Mouse (Mus musculus): ENCODE results near the gene Defb36.
A peak's percentile ranks its signal among the peaks of the same experiment; 100 is the strongest.

The Defb36 gene

DNA sequence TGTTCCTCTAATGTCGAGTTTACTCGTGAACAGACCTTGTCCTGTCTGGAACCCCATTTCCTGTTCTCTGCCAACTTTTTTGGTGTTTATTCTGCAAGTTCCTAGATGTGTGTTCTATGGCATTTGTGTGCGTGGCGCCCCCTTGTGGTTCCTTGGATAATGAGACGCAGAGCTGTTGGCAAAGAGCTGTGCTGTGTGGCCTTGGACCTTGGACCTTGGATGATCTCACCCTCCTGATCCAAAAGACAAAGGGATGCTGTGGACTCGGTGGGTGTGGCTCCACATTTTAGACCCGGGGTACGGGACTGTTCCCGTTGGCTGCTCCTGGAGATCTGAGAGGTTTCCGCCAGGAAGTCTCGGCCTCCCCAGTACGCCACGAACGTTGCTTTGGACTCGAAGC, at the start of gene Defb36:
Defb36 (plus strand) TSS at position 271 of the 400 bp plus-strand sequence.
- DNase-seq (ENCODE audit: low spot score in 2 of 2): peak in 1 of 2 experiments; percentile 51

DNA sequence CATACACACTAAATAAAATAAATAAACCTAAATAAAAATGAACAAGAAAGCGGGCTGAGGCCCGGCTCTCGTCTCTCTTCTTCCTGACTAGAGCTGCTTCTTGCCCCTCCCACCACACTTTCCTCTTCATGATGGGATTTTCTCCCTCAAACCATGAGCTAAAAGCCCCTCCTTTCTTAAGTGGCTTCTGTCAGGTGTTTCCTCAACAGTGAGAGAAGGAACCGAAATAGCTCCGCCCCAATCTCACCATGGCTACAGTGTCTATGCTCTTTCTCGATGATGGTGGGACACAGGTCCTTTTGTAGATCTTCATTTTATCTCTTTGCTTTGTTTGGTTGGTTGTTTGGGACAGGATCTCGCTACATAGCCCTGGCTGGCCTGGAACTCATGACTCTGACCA, 47.5 kb upstream of the Defb36 start:
- no peak for DNase-seq (ENCODE audit: low spot score in 2 of 2)

DNA sequence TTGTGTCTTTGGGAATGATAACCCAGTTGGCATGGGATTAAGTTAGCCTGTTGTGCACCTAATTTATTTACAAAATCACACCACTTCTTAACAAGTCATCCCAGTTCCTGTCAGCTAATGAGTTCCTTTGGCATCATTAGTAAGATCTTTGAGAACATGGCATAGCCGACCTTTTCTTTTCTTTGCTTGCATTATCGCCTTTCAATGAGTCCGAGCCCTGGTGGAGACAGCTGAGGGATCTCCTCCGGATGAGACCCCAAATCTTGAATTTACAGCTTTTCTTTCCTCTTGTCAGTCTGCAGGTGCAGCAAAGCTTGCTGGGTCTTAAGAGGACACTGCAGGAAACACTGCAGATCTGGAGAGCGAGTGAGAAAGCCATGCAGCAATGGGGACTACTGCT, 35.1 kb upstream of the Defb36 start, which contains the start of gene Gm17416:
Gm17416 (plus strand) TSS at position 301 of the 400 bp plus-strand sequence.
- DNase-seq (ENCODE audit: low spot score in 2 of 2): no peak

DNA sequence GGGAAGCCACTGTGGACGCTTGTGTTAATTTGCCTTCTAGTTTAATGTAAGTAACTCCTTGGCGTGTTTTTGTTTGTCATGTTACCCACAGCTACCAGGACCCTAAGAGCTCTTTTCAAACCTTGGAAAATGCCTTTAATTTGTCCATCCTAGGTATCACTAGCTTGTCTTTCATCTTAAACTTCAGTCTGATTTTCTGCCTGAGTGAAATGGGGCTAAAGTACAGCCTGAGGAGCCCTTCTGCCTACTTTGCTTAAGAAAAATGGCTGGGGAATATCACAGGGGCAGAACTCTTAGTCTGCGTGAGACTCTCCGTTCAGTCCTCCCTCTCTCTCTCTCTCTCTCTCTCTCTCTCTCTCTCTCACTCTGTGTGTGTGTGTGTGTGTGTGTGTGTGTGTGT, 34.2 kb upstream of the Defb36 start:
- no peak for DNase-seq (ENCODE audit: low spot score in 2 of 2)

DNA sequence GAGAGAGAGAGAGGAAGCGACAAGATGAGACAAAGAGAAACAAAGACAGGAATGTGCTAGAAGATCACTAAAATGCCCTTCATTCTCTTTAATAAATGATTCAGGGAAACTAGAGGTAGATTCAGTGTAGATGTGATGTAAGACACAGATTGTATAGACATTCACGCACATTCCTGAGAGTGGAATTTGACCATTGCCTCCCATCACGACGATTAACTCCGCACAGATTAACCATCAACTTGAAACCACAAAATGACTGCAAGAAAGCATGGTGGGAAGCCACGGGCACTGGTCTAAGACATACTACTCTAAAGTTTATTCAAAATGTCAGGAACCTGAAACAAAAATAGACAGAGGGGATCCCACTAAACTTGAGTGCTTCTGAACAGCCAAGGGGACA, 33.8 kb upstream of the Defb36 start:
- no peak for DNase-seq (ENCODE audit: low spot score in 2 of 2)

DNA sequence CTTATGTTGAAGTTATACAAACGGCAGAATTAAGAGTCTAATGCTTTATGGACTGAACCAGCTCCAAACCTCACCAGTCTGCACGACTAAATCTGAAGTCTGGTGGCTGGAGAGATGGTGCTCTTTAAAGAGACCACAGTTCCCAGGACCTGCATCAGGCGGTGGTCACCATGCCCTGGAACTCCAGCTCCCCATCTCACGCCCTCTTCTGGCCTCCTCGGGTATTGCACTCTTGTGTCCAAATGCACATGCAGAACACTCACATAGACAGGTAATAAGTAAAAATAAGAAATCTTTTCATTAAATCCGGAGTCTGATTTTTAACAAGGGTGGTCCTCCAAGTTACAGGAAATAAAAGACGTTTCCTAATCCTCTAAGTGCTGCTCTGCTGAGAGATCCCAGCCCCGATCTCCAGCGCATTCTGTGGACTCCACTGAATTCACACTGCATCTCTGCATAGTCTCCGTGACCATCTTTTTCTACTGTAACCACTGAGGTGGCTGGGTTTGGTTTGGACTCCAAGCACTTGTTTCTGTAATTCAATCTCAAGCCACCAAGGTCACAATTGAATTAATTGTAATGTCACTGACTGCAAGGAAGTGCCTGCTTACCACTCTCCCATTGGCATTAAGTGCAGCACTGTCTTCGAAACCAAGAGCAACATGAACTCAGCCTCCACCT, 31.9 kb upstream of the Defb36 start, which contains the start of gene Defb21:
Defb21 (plus strand) TSS at position 631 of the 681 bp plus-strand sequence.
- peak in 1 of 2 experiments; percentile 48 for DNase-seq (ENCODE audit: low spot score in 2 of 2)

DNA sequence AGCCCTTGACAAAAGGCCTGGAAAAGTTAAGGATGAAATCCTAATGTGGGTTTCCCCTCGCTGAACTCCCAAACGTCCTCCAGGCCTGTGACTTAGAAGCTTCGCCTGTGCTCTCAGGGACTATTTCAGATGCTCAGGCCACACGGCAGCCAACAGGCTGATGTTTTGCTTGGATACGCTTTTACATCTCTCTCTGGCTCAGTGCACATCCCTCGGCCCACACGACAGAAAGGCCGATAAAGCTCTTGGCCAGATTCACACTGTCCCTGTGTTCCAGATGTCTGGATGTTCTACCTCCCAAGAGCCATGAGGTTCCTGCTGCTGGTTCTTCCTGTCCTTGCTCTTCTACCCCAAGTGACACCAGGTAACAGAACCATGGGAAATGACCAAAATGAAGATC, 30.6 kb upstream of the Defb36 start:
- no peak for DNase-seq (ENCODE audit: low spot score in 2 of 2)

DNA sequence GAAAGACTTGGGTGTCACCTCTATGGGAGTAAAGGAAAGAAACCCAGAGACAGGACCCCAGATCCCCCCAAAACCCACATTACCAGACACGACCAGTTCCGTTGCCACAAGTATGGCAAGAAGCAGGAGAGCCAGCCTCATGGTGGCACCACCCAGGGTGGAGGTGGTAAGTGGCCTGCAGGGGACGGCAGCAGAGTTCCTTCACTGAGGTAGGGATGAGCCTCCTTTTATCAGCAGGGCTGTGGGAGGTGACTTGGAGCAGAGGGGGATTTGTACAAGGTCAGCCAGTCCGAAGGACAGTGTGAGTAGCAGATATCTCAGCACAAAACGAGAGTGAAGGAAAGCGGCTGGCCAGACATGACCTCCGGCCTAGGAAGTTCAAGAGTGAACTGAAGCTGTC, 24.0 kb upstream of the Defb36 start, which contains the start of gene Defb19:
Defb19 (minus strand) TSS at position 206 of the 400 bp plus-strand sequence.
- DNase-seq (ENCODE audit: low spot score in 2 of 2): no peak

DNA sequence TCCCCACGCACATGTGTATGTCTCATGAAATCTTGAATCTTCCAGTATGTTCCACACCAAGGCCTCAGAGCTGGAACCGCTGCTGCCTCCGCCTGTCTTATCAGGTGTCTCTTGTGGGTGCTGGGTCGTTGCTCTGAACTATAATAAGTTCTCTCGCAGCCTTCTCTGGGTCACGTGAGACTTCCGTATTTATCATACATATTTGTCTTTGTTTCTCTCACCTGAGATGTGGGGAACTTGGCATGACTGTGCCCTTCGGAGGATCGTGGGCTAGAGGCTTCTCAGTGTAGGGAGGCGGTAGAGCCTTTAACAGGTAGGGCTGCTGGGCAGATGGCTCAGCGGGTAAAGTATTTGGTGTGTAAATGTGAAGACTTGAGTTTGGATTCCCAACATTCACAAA, 23.5 kb upstream of the Defb36 start:
- DNase-seq (ENCODE audit: low spot score in 2 of 2): no peak

DNA sequence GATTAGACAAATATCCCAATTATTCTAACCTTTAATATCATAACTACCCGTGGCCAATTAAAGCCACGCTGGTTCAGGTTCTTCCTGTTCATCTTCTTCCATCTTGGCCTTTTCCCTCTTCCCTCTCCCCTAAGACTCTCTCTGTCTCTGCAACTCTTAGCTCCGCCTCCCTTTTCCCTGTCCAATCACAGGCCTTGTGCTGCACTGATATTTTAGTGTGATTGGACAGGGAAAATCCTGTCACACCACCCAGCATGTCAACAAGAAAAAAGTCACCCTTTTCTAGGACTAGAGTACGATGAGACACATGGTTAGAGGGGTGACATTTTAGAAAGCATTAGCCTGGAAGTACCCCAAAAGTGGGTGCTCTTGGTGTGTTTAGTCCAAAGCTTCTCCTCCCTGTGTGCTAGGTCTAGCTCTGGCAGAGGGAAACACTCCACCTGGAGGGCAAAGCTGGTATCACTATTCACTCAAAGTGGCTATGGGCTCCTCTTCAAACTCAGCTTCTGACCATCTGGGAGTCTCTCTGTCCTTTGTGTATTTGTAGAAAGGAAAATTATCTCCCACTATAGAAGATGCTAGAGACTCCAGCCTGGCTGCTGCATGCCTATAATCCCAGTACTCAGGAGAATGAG, 17.1 kb upstream of the Defb36 start:
- peak in 1 of 2 experiments; percentile 22 for DNase-seq (ENCODE audit: low spot score in 2 of 2)

DNA sequence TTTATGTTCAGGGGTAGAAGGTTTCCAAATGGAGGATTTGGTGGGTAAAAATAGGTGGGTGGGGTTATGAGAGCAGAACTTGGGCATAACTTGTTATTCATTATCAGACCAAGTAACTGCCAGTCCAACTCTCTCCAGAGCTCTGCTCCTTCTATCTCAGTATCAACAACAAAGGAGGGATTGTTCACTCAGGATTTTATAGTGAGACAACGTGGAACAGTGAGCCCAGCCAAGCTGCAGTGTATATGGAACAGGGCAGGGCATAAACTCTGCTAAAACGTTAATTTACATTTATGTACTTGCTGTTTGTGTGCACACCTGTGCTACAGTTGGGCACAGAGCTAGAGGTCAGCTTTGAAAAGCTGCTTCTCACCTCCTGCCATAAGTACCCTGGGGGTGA, 15.7 kb upstream of the Defb36 start:
- no peak for DNase-seq (ENCODE audit: low spot score in 2 of 2)

DNA sequence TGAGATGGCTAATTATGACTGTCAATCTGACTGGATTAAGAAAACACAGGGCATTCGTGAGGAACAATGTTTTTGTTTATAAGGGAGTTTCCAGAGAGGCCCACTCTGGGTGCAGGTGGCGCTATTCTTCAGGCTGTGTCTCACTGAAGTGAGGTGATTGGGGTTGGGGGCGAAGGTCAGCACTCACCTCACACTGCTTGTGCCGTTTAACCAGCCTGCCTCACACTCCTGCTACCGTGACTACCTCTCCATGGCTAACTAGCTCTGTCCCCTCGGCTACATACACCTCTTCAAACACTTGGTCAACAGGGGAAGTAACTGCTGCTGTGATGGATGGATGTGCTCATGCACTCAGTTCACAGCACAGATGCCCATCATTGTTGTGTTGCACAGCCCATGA, 15.1 kb upstream of the Defb36 start:
- no peak for DNase-seq (ENCODE audit: low spot score in 2 of 2)

DNA sequence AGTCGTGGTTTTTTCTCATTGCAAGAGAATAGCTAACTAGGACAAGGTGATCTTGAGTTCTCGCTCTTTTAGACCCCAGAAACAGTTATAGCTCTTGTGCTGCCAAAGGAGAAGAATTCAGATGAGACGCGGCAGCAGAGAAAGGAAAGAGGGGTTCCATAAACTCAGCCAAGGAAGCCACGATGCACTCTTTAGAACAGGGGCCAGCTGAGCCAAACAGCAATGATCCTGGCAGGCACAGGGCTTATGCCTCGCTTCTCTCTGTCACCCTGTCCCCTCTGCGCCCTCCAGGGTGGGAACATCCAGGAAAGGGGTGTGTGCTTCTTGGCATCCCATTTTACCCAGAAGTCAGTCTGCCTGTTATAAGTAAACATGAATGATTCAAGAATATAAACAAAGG, 4.8 kb upstream of the Defb36 start, which contains the start of gene Defb45:
Defb45 (minus strand) TSS at position 101 of the 400 bp plus-strand sequence.
- DNase-seq (ENCODE audit: low spot score in 2 of 2): no peak

DNA sequence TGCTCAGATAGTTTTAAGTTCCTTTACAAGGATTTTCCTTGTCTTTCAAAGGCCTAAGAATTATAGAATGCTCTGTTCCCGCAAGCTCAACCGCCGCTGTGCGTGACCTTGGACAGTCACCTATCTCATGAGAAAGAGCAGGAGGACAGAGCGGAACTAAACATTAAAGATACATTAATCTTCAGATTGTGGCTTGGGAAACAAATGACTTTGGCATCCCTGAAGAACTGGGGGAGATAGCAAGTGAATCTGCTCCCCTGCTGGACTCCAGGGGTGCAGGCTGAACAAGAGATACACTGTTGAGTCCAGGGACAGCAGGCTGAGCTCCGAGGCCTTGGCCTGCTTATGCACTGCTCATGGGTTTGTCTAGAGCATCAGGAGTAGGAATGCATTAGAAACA, 4.1 kb upstream of the Defb36 start:
- no peak for DNase-seq (ENCODE audit: low spot score in 2 of 2)

DNA sequence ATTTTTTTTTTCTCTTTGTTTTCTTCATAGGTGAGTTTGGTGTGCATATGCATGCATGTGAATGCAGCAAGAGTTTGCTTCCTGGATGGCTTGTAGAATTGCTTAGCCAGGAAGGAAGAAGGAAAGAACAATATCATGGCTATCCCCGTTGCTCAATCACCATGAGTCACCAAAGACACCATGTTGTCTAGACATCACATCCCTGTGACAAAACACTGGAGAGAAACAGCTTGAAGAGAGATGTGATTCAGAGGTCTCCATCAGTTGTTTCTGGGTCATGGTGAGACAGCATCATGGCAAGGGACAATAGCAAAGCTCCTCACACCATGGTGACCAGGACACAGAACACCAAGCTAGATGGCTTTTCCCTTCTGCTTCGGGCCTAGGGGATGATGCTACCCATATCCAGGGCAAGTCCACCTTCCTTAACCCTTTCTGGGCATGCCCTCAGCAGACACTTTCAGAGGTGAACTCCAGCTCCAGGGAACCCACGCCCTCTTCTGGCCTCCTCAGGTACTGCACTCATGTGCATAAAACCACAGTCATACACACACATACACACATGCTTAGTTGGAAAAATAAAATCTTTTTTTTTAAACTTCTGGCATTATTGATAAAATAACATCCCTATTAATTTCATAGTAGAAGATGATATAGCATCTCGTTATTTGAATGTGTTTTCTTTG, 2.7 kb upstream of the Defb36 start:
- DNase-seq (ENCODE audit: low spot score in 2 of 2): no peak

DNA sequence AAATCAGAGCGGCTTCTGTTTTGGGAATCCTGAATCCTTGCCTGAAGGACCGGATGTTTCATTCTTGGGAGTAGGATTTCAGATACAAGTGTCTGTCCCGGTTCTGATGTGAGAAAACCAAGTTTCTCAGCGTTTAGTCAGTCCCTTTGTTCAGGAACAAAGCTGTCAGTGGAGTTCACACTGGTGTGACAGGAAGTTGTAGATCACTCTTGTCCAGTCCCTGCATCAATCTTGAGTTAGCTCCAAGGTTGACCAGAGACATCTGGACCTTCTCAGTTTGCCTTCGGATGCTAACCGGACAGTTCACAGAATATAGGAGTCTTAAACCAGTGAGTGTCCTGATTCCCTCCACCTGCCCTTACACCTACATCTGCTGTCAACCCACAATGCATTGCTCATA, 3.6 kb downstream of the Defb36 start:
- DNase-seq (ENCODE audit: low spot score in 2 of 2): no peak

DNA sequence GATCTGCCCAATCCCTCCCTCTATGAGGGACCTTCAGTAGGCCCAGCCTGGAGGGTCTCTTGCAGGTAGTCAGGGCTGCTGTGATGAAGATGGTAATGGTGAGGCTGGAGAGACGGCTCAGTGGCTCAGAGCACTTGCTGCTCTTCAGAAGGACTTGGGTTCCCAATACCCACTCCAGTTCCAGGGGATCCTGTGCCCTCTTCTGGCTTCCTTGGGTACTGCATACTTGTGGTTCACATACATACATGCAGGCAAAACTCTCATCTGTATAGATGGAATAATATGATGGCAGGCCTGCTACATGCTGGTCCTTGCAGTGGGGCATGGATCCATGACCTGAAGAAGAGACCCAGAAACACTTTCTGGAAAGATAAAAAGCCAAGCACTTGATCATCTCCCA, 4.6 kb downstream of the Defb36 start:
- DNase-seq (ENCODE audit: low spot score in 2 of 2): no peak

DNA sequence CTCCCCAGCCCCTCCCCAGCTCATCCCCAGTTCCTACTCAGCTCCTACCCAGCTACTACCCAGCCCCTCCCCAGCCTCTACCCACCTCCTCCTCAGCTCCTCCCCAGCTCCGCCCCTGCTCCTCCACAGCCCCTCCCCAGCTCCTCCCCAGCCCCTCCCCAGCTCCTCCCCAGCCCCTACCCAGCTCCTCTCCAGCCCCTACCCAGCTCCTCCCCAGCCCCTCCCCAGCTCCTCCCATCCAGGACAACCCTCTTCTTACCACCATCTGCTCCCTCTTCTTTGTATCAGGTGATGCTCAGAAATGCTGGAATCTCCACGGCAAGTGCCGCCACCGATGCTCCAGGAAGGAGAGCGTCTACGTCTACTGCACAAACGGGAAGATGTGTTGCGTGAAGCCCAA, 8.1 kb downstream of the Defb36 start:
- DNase-seq (ENCODE audit: low spot score in 2 of 2): no peak

DNA sequence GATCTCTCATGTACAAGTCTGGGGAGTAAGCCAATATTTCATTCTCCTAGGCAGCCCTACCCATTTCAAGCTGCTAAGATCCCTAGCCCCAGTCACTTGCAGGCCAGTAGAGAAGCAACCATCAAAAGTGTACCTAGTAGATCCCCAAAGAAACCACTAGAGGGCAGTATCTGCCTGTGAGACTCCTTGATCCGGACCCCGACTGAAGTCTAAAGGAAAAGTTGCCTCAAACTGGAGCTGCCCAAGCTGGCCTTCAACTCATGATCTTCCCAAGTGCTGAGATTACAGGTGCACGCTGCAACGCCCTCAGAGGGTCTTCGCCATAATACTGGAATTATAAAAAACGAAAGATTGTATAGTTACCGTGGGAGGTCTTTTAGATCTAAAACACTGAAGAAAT, 11.4 kb downstream of the Defb36 start:
- DNase-seq (ENCODE audit: low spot score in 2 of 2): peak in 1 of 2 experiments; percentile 36

DNA sequence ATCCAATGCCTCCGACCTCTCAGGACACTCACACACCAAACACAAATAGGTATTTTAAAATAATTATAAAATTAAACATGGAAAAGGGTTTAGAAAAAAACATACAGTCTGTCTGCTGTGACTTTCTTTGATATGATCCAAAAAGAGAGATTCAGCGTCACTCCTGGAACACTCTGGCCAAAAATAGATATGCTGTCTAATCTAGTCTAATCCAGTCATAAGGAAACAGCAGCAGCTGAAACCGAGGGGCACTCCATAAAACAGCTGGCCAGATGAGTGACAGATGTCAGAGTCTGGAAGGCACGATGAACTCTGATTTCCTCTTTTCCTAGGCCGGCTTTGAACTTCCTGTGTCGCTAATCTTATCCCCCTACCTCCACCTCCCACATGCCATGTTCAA, 12.3 kb downstream of the Defb36 start:
- DNase-seq (ENCODE audit: low spot score in 2 of 2): no peak

DNA sequence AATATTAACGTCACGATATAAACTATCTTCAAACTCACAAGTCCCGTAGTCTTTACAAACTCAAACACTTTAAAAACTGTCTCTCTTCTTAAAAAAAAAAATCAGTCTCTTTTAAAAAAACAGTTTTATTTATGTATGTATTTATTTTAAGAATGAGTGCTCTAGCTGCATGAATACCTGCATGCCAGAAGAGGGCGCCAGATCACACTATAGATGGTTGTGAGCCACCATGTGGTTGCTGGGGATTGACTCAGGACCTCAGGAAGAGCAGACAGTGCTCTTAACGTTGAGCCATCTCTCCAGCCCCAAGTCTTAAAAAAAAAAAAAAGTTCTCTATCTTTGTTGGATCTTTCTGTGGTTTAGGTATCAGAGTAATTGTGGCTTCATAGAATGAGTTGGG, 13.2 kb downstream of the Defb36 start:
- peak in 1 of 2 experiments; percentile 45 for DNase-seq (ENCODE audit: low spot score in 2 of 2)

DNA sequence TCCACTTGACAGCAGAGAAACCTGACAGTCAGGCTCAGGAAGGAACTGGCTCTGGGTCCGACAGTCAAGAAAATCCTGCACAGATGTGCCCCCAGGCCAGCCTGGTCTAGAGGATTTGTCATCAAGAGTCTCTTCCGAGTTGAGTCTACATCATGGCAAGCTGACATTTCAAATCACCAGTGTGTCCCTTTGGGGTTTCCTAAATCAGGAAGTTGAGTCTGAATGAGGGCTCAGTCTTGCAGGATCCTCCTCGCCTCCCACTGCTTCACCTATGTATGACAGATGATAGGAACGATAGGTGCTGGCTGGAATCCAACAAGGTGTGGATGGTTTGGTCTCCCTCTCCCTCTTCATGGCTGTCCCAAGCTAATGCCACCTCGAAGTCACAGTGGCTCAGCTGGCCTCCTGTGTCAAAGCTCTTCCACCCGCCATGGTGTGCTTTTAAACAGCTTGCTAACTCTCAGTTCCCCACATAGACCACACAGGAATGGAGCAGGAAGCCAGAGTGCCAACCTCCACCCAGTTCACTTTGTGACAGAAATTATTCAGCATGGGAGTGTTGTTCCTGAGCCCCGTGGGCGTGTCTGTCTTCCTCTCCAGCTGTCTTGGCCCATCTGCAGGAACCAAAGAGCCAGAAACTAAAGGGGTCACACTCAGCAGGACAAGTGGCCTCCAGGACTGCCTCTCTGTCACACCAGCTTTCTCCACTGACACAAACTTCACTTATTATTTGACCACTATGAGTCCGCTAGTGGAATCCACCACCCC, 16.4 kb downstream of the Defb36 start:
- DNase-seq (ENCODE audit: low spot score in 2 of 2): no peak
